Mouse (Mus musculus) heart, postnatal 0 days (tissue): ENCODE data around the gene Phox2a. TPM values are rescaled to one million over a fixed set of nuclear protein-coding genes. Genes with fewer than 3 reads are reported as not detected.

ENCODE experiments used
- ATAC-seq: fragments of 200-750 bp; cut with Nextera tagmentation; 2 replicates; pipeline ENCODE4 v1.8.0; 2017; ENCODE audit warnings: low read depth, moderate number of reproducible peaks, moderate library complexity; ENCODE audit not compliant: insufficient read depth
- DNase-seq: peaks from one replicate; pipeline ENCODE4 v3.0.0-alpha.2; 2016; ENCODE audit warnings: low spot score
- H3K27ac ChIP-seq: fragments of 300-500 bp; sonication (generic); 2 replicates; pipeline ENCODE4 v1.5.1; 2014; ENCODE audit warnings: low read depth, mild to moderate bottlenecking
- H3K27me3 ChIP-seq: fragments of 300-500 bp; sonication (generic); 2 replicates; pipeline ENCODE4 v1.6.1; 2014; ENCODE audit warnings: low read length, mixed read lengths; ENCODE audit not compliant: control insufficient read depth, insufficient read depth
- H3K36me3 ChIP-seq: fragments of 300-500 bp; sonication (generic); replicated peaks from 2 replicates; pipeline ENCODE4 v1.6.1; 2014; ENCODE audit warnings: low read length, mixed read lengths; ENCODE audit not compliant: control insufficient read depth, insufficient read depth
- H3K4me1 ChIP-seq: fragments of 300-500 bp; sonication (generic); 2 replicates; pipeline ENCODE4 v1.6.1; 2014; ENCODE audit warnings: antibody characterized with exemption; ENCODE audit not compliant: control insufficient read depth, insufficient read depth
- H3K4me2 ChIP-seq: fragments of 300-500 bp; sonication (generic); 2 replicates; pipeline ENCODE4 v1.6.1; 2014; ENCODE audit warnings: low read depth, mild to moderate bottlenecking, low read length, moderate library complexity
- H3K4me3 ChIP-seq: fragments of 300-500 bp; sonication (generic); 2 replicates; pipeline ENCODE4 v1.5.1; 2014; ENCODE audit warnings: low read depth, low read length
- H3K9ac ChIP-seq: fragments of 300-500 bp; sonication (generic); replicated peaks from 2 replicates; pipeline ENCODE4 v1.6.1; 2014; ENCODE audit warnings: low read depth, low read length, mixed read lengths
- H3K9me3 ChIP-seq: fragments of 300-500 bp; sonication (generic); replicated peaks from 2 replicates; pipeline ENCODE4 v1.6.1; 2016; ENCODE audit warnings: low read length; ENCODE audit not compliant: control insufficient read depth
- CTCF ChIP-seq: IDR thresholded peaks from 2 replicates; pipeline ENCODE4 v1.5.1; 2016; ENCODE audit warnings: antibody characterized with exemption, control low read depth, low read depth
- EP300 ChIP-seq: IDR thresholded peaks from 2 replicates; pipeline ENCODE4 v1.6.1; 2016; ENCODE audit warnings: antibody characterized with exemption, low read depth
- WGBS: fragments of 180-500 bp; shearing (Covaris S2); extraction: QIAGEN DNeasy Blood & Tissue Kit; methylation state at CpG from one replicate; pipeline ENCODE4 v1.1.7; 2014; 5-methylcytosine and 5-hydroxymethylcytosine counted together
- polyA plus RNA-seq: library from polyadenylated mRNA; unstranded; fragments of >200 nt; fragmentation: Nextera tagmentation; extraction: Ambion mirVana; gene quantifications from 2 replicates; pipeline ENCODE4 v1.2.1, GENCODE M21; 2015
- total RNA-seq: library from RNA; depleted of rRNA; stranded (reverse); fragments of >200 nt; gene quantifications from 2 replicates; pipeline ENCODE4 v1.2.3, GENCODE M21; 2014; ENCODE audit warnings: low replicate concordance

Phox2a gene
- total and polyA plus RNA-seq, 2 experiments from 2014 or later = 0.07 TPM; not detected in 1

GRCm38 (mm10) chr7:101820295-101821030 is 2.4 kb downstream of the Phox2a start:
- TF ChIP-seq CTCF = no peak
- TF ChIP-seq EP300 = no peak
- Histone ChIP-seq H3K27me3 (peaks cover 54% of the 10 kb centered on the region), H3K36me3 (peaks cover 18% of the 10 kb centered on the region), H3K27ac (no peak overlapping the region), H3K4me2 (peak overlapping the region; percentile 85), H3K4me1 (peaks cover 12% of the 10 kb centered on the region), H3K9ac (no peak overlapping the region), H3K9me3 (no peaks in the 10 kb centered on the region), H3K4me3 (peak overlapping the region; percentile 53)
- ATAC-seq (no peak), DNase-seq (no peak)
- 5% methylated on average over 35 of the region's 35 CpGs for WGBS

DNA sequence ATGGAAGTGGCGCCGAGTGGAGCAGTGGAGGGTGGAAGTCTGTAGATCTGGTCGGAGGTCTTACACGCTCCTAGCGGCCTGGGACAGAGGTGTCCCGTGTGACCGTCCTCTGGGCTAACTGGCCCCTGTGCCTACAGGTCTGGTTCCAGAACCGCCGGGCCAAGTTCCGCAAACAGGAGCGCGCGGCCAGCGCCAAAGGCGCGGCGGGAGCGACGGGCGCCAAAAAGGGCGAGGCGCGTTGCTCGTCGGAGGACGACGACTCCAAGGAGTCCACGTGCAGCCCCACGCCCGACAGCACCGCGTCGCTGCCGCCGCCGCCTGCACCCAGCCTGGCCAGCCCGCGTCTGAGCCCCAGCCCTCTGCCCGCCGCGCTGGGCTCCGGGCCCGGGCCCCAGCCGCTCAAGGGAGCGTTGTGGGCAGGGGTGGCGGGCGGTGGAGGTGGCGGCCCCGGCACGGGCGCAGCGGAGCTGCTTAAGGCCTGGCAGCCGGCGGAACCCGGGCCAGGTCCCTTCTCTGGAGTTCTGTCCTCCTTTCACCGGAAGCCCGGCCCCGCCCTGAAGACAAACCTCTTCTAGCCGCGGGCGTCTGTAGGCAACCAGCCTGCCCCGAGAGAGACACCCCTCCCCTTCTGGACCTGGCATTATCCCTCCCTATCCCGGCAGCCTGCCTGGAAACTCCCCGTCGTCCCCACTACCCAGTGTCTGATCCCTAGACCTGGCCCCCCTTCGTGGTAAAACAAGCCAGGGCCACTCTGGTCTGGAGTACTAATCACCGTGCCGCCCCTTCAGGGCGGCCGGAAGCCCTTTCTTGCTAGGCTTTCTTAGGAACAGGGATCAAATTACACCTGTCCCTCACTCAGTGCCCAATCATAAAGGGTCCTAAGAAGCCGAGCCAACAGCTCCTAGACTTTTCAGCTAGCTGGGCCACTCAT is 3.7 kb downstream of the Phox2a start:
- no peaks in the 10 kb centered on the region for H3K9me3 ChIP-seq
- peak overlapping the region; percentile 85 for H3K4me2 ChIP-seq
- peak overlapping the region; percentile 73 for H3K27ac ChIP-seq
- H3K9ac ChIP-seq = peak overlapping the region; percentile 55; the same call in 1 of the 2 replicates
- ATAC-seq (peak; percentile 85), DNase-seq (peak; percentile 77)
- H3K27me3 ChIP-seq = peaks cover 49% of the 10 kb centered on the region
- peaks cover 12% of the 10 kb centered on the region for H3K4me1 ChIP-seq
- H3K36me3 ChIP-seq = peaks cover 32% of the 10 kb centered on the region
- TF ChIP-seq EP300 (no peak; the same call in 1 of the 2 replicates), CTCF (no peak)
- under 1% methylated on average over 63 of the region's 71 CpGs for WGBS
- H3K4me3 ChIP-seq = peak overlapping the region; percentile 53

GRCm38 (mm10) chr7:101822836-101823757 is 5.0 kb downstream of the Phox2a start:
- TF ChIP-seq EP300 (no peak), CTCF (peak; percentile 40)
- H3K9ac ChIP-seq = no peak overlapping the region
- no peak overlapping the region for H3K4me2 ChIP-seq
- H3K9me3 ChIP-seq = no peaks in the 10 kb centered on the region
- H3K4me1 ChIP-seq = peaks cover 12% of the 10 kb centered on the region
- H3K4me3 ChIP-seq = no peak overlapping the region
- H3K27me3 ChIP-seq = peaks cover 36% of the 10 kb centered on the region
- DNase-seq = no peak
- ATAC-seq = no peak
- 51% methylated on average over 32 of the region's 32 CpGs for WGBS
- no peak overlapping the region for H3K27ac ChIP-seq
- H3K36me3 ChIP-seq = peaks cover 44% of the 10 kb centered on the region

- no peak for TF ChIP-seq EP300
- no peak for TF ChIP-seq CTCF
- H3K27ac ChIP-seq = no peak overlapping the region
- 77% methylated on average over 18 of the region's 18 CpGs for WGBS
- H3K4me3 ChIP-seq = no peak overlapping the region
- H3K9me3 ChIP-seq = no peaks in the 10 kb centered on the region
- peaks cover 27% of the 10 kb centered on the region for H3K27me3 ChIP-seq
- no peak for ATAC-seq
- H3K9ac ChIP-seq = no peak overlapping the region
- DNase-seq = no peak
- no peak overlapping the region for H3K4me2 ChIP-seq
- H3K36me3 ChIP-seq = peaks cover 53% of the 10 kb centered on the region
- peaks cover 12% of the 10 kb centered on the region for H3K4me1 ChIP-seq
These were observed 5.9 kb downstream of the Phox2a start for GRCm38 (mm10) chr7:101823758-101824630.
